Mouse (Mus musculus): ENCODE results near the gene Thada.
"Not testable (repeated sequence)": the region's sequence is repeated elsewhere in the genome, so short reads cannot be mapped to it uniquely, and the experiment has no call there.

The Thada gene

DNA sequence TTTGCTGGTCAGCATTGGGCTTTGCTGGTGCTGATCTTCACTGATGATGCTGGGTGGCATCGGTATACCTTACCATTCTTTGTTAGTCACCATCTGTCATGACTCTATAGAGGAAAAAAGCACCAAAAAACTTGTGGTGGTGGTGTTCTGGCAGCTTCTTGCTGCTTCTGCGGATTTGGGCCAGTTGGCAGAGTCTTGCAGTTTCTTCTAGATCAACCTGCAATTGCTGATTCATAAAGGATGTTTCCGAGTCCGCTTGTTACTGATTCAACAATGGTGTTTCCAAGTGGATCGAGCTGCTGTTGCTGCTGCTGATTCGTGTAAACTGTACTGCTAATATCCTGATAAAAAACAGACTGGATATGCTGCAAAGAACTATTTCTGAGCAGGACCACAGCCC is 168.0 kb downstream of the Thada start:
- no peak for DNase-seq (ENCODE audit: low read depth, low spot score)

GRCm38 (mm10) chr17:84293221-84293620 is 172.8 kb downstream of the Thada start:
- no peak for DNase-seq (ENCODE audit: low read depth, low spot score)

GRCm38 (mm10) chr17:84291228-84291627 is 174.8 kb downstream of the Thada start:
- DNase-seq (ENCODE audit: low read depth, low spot score), result not testable (repeated sequence)

GRCm38 (mm10) chr17:84287675-84288420 is 178.2 kb downstream of the Thada start:
- DNase-seq (ENCODE audit: low read depth, low spot score), result no peak

DNA sequence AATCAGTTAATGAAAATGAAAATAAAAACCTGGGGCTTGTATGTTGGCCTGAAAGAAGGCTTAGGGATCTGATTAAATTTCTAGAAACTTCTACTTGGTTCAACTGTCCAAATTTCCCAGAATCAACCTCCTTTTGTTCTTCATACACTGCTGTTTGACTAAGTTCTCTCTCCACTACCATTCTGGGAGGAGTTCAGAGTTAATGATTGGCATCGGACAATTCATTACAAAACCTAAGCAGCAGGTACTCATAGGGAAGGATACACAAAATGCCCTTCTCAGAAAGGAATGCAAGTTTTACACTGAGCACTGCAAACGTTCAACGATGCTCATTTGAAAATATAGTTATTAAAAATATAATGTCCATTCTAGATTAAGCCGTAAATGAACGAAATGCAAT is 179.5 kb downstream of the Thada start:
- no peak for DNase-seq (ENCODE audit: low read depth, low spot score)

- no peak for DNase-seq (ENCODE audit: low read depth, low spot score)
Observed at GRCm38 (mm10) chr17:84282388-84283280, 183.4 kb downstream of the Thada start.

DNA sequence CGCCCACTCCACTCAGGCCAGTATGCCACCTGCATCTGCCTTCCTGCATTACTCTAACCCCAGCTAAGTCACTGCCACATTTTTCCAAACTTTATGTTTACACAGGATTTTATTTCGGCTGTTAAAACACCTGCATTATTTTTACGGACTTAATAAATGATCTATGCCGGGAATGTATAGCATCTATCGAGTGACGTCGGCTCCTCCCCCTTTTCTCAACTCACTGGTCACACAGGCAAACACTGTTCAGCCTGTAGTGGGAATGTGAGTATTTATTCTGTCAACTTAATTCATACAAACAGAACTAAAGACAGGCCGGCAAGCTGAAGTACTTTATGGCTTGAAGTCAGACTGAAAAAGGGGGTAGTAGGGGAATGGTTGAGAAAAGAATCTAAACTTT is 187.0 kb downstream of the Thada start:
- no peak for DNase-seq (ENCODE audit: low read depth, low spot score)

DNA sequence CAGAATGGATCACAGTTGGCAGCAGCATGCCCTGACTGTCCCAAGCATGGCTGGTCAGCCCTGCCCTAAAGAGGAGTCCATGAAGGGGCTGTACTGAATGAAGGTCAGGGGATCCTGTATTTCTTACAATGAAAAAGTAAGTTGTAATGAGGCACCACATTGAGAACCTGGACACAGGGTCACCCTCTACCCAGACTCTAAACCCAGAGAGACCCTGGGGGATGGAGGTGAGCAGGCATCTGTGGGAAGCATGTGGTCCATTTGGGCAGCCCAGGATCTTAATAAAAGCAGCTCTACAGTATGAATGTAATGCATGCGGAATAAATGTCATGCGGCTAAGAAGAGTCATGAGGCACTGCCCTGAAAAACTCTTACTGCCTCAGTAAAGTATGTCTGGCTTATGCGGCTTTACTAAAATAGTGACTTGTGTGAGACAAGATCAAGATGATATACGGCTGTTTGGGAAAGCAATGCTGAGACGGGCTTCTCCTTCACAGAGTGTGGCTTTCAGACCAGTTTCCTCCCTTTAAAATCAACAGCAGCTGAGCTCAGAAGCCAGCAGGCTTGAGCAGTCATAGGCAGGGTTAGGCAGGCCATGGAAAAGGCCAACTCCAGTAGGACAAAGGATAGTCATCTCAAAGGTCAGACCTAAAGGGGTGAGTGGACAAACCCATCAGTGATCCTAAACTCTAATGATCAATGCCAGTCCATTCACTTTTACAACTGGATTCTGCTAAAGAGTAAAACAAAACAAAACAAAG is 187.6 kb downstream of the Thada start:
- DNase-seq (ENCODE audit: low read depth, low spot score), result no peak

GRCm38 (mm10) chr17:84274999-84275398 is 191.0 kb downstream of the Thada start:
- no peak for DNase-seq (ENCODE audit: low read depth, low spot score)

GRCm38 (mm10) chr17:84274163-84274562 is 191.8 kb downstream of the Thada start:
- DNase-seq (ENCODE audit: low read depth, low spot score), result no peak

DNA sequence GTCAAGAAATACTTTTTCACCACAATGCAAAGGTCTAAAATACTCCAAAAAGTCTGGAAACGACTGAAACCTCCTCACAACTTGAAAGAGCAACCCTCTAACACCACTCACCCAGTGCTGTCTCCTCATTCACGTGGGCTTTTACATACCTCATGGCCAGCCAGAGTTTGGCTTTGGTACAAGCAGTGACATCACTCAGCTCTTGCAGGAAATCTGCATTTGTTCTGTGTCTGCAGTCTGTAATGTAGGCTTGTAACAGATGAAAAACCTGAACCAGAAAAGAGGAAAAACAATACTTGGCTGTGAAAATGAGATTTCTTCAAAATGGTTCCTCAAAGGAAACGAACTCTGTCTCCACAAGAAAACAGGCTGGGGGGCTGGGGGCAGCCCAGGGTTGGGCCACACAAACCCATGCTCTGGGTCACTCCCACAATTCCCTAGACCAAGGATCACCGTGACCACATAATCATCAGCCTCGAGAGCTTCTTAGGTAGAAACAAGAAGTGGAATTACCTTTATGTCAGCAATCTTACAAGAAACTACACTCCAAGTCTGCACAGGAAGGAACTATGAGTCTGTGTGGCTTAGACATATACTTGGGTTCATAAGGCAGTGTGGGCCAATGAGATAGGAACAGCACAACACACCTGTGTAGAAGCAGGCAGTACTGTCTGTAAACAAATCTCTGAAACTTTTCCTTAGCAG is 193.3 kb downstream of the Thada start:
- DNase-seq (ENCODE audit: low read depth, low spot score), result no peak

- no peak for DNase-seq (ENCODE audit: low read depth, low spot score)
Observed at GRCm38 (mm10) chr17:84271566-84272202, 194.3 kb downstream of the Thada start.

DNA sequence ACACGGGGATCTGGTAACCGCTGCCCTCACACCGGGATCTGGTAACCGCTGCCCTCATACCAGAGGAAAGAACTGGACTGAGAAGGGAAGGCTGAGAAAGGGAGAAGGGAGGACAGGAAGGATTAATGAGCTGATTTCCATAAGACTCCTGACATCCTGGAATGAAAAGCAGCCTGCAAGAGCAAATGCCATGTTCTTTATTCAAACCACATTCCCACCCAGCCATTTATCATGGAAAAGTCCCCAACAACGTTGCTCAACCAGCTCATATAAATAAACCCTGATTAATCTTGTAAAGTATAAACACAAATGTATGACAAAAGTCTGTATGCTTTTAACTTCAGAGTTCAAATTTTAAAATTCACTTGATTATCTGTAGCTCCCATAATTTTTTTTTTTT is 196.3 kb downstream of the Thada start:
- no peak for DNase-seq (ENCODE audit: low read depth, low spot score)

DNA sequence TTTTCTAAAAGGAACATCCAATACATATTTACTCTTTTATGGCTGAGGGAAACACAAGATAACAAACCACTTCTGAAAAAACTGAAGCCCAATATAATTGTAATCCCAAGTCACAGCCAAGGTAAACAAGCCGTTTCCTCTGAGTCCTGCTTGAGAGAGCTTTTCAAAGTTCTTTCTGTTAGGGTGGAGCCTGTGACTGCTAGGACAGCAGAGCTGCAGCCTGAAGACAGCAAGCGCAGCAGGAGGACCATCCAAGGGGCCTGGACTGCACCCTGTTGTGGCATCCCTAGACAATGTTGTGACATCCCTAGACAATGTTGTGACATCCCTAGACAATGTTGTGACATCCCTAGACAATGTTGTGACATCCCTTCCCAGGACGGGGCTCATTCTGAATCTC is 197.6 kb downstream of the Thada start:
- DNase-seq (ENCODE audit: low read depth, low spot score), result no peak

DNA sequence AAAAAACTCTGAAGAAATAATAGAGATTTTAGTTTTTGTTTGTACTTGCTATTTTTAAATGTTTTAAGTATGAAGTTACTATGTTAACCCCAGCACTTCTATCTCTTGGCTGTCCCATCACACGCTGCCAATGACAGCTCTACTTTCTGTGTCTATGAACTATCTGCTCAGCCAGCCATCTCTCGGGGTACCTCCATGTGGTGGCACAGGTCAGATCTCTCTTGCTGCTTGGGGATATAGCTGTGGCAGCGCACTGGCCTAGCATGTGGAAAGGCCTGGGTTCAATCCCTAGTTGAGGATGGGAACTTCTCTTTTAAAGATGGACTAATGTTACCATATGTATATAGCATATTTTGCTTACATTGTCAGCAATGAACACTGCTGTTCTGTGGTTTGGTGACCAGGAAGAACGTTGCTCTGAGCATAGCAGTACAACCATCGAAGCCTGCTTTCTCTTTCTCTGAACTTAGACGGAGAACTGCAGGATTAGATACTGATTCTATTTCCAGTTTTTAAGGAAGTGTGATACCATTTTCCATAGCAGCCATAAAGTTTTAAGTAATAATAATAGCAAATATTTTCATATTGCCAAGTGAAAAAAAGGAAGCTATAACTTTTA is 198.4 kb downstream of the Thada start:
- DNase-seq (ENCODE audit: low read depth, low spot score), result no peak

DNA sequence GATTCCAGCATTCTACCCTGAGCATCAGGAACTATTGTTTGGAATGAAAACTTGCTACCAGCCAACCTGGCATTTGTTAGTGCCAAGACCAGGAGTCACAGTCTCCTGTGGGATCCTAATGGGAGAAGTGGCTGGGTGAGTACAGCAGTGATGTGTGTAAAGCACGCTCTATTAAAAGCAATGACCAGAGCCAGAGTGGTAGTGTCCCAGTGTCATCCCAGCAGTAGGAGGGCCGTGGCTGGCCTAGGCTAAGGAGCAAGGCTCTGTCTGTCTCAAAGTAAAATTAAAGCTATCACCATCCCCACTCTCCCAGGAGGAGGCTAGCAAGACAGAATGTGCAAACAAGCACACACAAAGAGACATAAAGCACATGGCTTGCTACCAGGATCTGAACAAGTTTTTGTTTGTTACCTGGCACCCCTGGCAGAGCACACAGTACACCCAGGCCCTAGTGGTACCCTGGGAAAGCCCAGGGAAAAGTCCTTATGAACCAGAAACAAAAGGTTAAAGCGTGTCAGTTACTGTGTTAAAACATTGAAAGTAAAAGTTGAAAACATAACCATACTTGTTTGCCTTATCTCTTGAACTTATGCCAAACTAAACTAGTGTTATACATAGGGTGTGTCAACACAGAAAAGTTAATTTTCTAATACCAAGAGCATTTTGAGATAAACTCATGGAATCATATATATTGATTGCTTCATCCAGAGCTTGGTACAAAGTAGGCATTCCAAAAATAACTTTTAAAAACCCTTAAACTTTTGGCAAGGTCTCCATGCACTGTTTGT is 199.7 kb downstream of the Thada start:
- DNase-seq (ENCODE audit: low read depth, low spot score), result no peak

DNA sequence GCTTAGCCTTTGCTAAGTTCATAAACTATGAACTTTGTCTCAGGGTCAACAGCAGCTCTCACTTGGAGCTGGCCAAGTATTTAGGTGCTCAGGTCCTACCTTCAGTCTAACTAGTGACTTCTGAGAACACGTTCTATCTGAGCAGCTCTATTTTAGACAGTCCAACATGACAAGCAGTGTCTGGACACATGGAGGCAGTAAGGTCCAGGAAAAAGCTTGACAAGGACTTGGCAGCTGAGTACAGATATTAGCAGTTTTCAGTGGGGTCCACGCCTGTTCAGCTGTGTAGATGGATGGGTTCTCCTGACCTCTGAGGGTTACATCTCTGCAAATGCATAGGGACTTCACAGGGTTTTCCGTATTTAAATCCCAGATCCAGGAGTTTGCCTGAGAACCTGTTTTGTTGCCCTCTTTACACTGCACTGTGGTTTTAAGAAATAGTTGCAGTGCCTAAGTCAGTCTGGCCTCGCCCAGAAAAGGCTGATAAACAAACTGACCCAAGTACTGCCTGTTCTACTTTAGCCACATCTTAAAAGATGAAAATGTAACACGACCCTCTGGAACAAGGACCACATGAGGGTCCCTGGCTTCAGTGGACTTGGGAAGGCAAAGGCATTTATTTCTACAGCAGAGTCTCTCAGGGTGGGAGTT is 200.4 kb downstream of the Thada start:
- no peak for DNase-seq (ENCODE audit: low read depth, low spot score)

GRCm38 (mm10) chr17:84264305-84264704 is 201.7 kb downstream of the Thada start:
- DNase-seq (ENCODE audit: low read depth, low spot score), result no peak

DNA sequence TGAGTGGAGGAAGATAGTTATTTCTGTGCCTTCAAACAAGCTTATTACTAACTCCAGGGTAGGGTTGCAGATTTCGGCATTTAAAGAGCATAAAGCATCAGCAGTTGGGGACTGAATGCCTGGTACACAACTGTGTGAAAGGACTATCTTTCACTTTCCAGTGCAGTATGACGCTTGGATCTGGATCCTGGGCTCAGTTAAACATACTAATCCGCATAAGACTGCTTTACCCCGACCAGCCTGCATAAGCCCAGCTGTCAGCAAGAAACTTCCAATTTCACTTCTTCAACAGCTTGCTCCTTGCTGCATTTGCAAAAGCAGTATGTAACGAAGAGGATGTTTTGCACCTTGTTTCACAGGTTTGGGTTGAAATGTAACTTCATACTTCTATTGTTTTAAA is 202.4 kb downstream of the Thada start:
- no peak for DNase-seq (ENCODE audit: low read depth, low spot score)

All from brain, embryonic 18.5 days (tissue).